Mouse (Mus musculus): ENCODE results near the gene Cenpm.

DNA sequence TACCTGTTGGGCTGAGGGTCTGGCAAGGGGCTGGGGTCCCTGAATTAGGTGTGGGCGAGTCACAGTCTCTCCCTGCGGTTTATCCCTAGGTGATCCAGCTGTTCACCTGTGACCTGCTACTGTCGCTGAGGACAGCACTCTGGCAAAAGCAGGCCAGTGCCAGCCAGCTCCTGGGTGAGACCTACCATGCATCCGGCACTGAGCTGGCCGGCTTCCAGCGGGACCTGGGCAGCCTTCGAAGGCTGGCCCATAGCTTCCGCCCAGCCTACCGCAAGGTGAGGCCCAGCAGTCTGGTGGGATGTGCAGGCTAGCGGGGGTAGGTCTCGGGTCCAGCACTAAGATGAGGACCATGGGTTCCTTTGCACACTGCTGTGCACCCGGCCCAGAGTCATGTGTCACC, 45.0 kb downstream of the Cenpm start:
- TF ChIP-seq CTCF (IDR thresholded peaks at IDR 0.05; ENCODE audit: insufficient read depth, low read depth, low read length) = no peak
- no peak for TF ChIP-seq POLR2A (IDR thresholded peaks at IDR 0.05; ENCODE audit: insufficient read depth, low read depth, low read length)

Data from olfactory bulb, adult 2 months (tissue).